Mouse (Mus musculus): Measurements from ENCODE around the gene Lcat.
"Not testable (repeated sequence)": the region's sequence is repeated elsewhere in the genome, so short reads cannot be mapped to it uniquely, and the experiment has no call there.

Gene Lcat

DNA sequence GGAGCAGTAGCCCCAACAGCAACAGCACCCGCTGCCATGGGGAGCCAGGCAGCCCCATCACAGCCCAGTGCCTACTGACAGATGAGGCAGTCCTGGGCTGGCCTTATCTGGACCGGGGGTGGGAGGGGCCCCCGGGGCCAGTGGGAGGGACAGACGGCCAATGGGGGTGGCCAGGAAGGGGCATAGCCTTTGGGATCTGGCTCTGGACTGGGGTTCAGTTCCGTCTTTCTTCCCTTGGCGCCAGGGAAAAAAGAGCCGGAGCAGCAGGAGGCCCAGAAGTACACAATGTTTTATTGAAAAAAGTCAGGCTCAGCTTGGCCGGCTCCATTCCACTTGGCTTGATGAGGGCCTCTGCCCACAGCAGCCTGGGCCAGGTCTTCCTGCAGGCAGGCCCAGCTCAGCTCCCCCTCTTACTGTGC, at the start of gene Lcat:
TSS of gene Lcat (minus strand) at position 62 of the 419 bp plus-strand sequence.
- DNase-seq, result peak; percentile 56

GRCm38 (mm10) chr8:105992499-105992898, 49.3 kb upstream of the Lcat start:
- no peak for DNase-seq

- DNase-seq, result no peak
Measured at GRCm38 (mm10) chr8:105991546-105991945, 48.4 kb upstream of the Lcat start.

GRCm38 (mm10) chr8:105990856-105991387, 47.7 kb upstream of the Lcat start, which contains the start of gene Dus2:
Dus2 (plus strand) TSS chr8:105991337.
- DNase-seq, result peak; percentile 83

DNA sequence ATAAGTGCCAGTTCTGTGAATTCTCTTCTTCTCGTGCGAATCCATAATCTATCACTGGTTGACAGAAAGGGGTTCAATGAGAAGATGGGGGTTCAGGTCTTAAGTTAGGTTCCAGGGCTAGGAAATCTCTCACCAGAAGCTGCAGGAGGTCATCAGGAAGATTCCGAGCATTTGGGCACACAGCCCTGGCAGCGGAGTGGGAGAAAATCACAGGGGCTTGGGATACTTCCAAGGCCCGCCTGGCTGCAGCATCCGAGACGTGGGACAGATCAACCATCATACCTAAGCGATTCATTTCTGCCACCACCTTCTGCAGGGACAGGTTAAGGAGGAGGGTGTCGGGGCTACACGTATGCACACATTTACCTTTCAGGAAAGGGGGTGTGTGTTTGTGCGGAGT, 45.4 kb upstream of the Lcat start:
- no peak for DNase-seq

- not testable (repeated sequence) for DNase-seq
Measured at GRCm38 (mm10) chr8:105983406-105983805, 40.2 kb upstream of the Lcat start.

- DNase-seq, result no peak
Measured at GRCm38 (mm10) chr8:105981146-105981545, 38.0 kb upstream of the Lcat start.

DNA sequence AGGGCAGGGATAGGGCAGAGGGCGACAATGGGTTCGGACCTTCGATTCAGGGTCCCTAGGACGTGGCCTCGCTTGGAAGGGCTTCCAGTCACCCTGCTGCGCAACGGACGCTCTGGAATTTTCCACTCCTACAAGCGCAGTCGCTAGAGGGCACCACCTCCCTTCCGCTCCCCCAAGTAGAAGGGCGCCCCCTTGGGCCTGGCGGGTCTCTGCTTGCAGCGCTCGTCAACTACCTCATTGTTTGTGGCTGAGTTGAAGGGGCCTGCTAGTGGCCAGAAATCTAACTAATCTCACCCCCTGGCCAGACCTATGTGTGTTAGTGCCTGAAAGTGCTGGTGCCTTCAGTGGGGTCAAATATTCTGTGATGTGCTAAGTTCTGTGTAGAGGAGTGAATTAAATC, 36.1 kb upstream of the Lcat start, which contains the start of gene Dpep3:
TSS of gene Dpep3 (minus strand) at position 105 of the 400 bp plus-strand sequence.
- no peak for DNase-seq

- no peak for DNase-seq
Measured at GRCm38 (mm10) chr8:105975363-105975762, 32.2 kb upstream of the Lcat start.

DNA sequence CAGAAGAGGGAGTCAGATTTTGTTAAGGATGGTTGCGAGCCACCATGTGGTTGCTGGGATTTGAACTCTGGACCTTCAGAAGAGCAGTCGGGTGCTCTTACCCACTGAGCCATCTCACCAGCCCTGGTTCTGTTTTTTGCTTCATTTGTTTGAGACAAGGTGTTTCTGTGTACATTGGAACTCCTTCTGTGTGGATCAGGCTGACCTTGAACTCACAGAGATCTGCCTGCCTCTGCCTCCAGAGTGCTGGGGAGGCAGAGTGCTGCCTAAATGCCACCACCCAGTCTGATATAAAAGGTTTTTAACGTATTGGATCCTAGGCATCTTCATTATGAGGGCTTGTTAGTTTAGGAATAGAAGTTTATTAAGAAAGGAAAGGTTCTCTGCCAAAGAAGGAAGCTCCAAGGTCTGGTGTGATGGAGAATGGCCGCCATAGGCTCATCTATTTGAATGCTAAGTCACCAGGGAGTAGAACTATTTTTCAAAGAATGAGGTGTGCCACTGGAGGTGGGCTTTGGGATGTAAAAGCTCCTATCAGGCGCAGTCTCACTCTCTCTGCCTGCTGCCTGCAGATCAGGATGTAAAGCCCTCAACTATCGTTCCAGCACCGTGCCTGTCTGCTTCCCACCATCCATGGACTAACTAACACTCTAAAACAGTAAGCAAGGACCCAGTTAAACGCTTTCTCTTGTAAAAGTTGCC, 28.0 kb upstream of the Lcat start:
- DNase-seq, result no peak

DNA sequence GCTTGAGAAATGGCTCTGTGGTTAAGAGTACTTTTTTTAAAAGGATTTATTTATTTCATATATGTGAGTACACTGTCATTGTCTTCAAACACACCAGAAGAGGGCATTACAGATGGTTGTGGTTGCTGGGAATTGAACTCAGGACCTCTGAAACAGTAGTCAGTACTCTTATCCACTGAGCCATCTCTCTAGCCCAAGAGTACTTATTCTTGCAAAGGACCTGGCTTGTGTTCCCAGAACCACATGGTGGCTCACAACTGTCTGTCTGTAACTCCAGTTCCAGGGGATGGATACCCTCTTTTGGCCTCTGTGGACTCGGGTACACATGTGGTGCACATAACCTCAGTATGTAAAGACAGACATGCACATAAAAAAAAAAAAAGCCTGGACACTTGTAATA, 26.2 kb upstream of the Lcat start:
- DNase-seq, result no peak

GRCm38 (mm10) chr8:105966692-105967311, 23.6 kb upstream of the Lcat start:
- no peak for DNase-seq

- DNase-seq, result no peak
Measured at GRCm38 (mm10) chr8:105965905-105966341, 22.7 kb upstream of the Lcat start, which contains the start of gene Slc12a4. Slc12a4 (minus strand) TSS chr8:105966097.

GRCm38 (mm10) chr8:105965266-105965904, 22.2 kb upstream of the Lcat start:
- DNase-seq, result no peak

GRCm38 (mm10) chr8:105964506-105965265, 21.5 kb upstream of the Lcat start:
- no peak for DNase-seq

- no peak for DNase-seq
Measured at GRCm38 (mm10) chr8:105961536-105961935, 18.4 kb upstream of the Lcat start.

GRCm38 (mm10) chr8:105961101-105961500, 17.9 kb upstream of the Lcat start:
- DNase-seq, result no peak

GRCm38 (mm10) chr8:105959350-105959749, 16.2 kb upstream of the Lcat start:
- peak; percentile 87 for DNase-seq

- no peak for DNase-seq
Measured at GRCm38 (mm10) chr8:105957813-105958212, 14.6 kb upstream of the Lcat start.

- no peak for DNase-seq
Measured at GRCm38 (mm10) chr8:105956556-105956955, 13.4 kb upstream of the Lcat start.

DNA sequence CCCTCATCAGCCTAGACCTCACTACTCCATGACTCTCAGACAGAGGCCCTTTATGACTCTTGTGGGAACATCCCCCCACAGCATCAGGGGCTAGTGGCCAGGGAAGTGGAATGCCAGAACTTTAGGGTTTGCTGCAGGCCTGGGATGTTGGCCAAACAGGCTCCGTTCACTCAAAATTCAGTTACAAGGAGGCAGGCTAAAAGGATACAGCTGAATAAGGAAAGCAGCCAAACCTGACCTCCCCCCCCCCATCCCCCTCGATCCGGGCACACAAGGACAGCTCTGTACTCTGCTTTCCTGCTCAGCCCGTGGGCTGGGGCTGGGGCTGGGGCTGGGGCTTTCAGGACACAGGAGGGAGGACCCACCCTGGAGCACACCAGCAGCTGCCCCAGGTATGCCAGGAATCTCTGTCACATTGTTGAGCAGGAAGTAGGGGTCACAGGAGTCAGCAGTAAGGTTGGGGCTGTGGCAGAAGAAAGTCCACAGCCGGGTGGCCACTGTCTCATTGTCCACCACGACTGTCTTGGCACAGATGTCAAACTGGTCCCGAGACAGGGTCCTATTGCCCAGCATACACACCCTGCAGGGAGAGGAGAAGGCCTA, 8.0 kb upstream of the Lcat start:
- peak; percentile 56 for DNase-seq

DNA sequence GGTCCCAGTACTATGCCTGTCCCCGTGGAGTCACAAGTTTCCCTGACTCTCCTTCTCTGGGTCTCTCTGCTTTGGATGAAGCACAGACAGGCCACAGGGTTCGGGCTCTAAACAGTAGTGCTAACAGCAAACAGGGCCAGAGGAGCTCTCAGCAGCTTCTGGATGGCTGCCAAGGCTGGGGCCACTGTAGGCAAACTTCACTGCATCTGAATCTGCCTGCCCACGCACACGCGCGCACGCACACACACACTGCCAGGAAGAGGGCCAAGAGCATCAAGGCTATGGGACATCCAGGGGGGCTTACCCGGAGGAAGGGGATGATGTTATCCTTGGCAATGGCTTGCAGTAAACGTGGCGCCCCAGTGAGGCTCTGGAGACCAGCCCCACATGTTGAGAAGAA, 6.2 kb upstream of the Lcat start:
- peak; percentile 33 for DNase-seq
